Mouse (Mus musculus): ENCODE data around the gene Tbc1d1. TPM values are rescaled to one million over a fixed set of nuclear protein-coding genes. Genes with fewer than 3 reads are reported as not detected.

Tbc1d1 gene
- total RNA-seq, 4 experiments from 2014 or later, result 15.2 to 19.7 (median 18.1) TPM

GRCm38 (mm10) chr5:64160705-64161391 is 4.7 kb downstream of the Tbc1d1 start:
- DNase-seq (ENCODE audit: low spot score in 2 of 2), result no peak

GRCm38 (mm10) chr5:64161917-64162316 is 5.8 kb downstream of the Tbc1d1 start:
- no peak for DNase-seq (ENCODE audit: low spot score in 2 of 2)

GRCm38 (mm10) chr5:64162582-64162981 is 6.5 kb downstream of the Tbc1d1 start:
- DNase-seq (ENCODE audit: low spot score in 2 of 2), result no peak

- DNase-seq (ENCODE audit: low spot score in 2 of 2), result no peak
These were observed 8.3 kb downstream of the Tbc1d1 start for GRCm38 (mm10) chr5:64164414-64164813.

- no peak for DNase-seq (ENCODE audit: low spot score in 2 of 2)
These were observed 9.7 kb downstream of the Tbc1d1 start for GRCm38 (mm10) chr5:64165826-64166225.

- no peak for DNase-seq (ENCODE audit: low spot score in 2 of 2)
These were observed 13.0 kb downstream of the Tbc1d1 start for GRCm38 (mm10) chr5:64168990-64169540.

- DNase-seq (ENCODE audit: low spot score in 2 of 2), result no peak
These were observed 16.8 kb downstream of the Tbc1d1 start for GRCm38 (mm10) chr5:64172884-64173283.

GRCm38 (mm10) chr5:64173302-64173701 is 17.2 kb downstream of the Tbc1d1 start:
- no peak for DNase-seq (ENCODE audit: low spot score in 2 of 2)

- no peak for DNase-seq (ENCODE audit: low spot score in 2 of 2)
These were observed 18.4 kb downstream of the Tbc1d1 start for GRCm38 (mm10) chr5:64174429-64174935.

- no peak for DNase-seq (ENCODE audit: low spot score in 2 of 2)
These were observed 24.4 kb downstream of the Tbc1d1 start for GRCm38 (mm10) chr5:64180548-64180947.

- no peak for DNase-seq (ENCODE audit: low spot score in 2 of 2)
These were observed 27.6 kb downstream of the Tbc1d1 start for GRCm38 (mm10) chr5:64183712-64184111.

GRCm38 (mm10) chr5:64185257-64185656 is 29.2 kb downstream of the Tbc1d1 start:
- DNase-seq (ENCODE audit: low spot score in 2 of 2), result no peak

GRCm38 (mm10) chr5:64186566-64186965 is 30.5 kb downstream of the Tbc1d1 start:
- no peak for DNase-seq (ENCODE audit: low spot score in 2 of 2)

GRCm38 (mm10) chr5:64188083-64188648 is 32.1 kb downstream of the Tbc1d1 start:
- no peak for DNase-seq (ENCODE audit: low spot score in 2 of 2)

GRCm38 (mm10) chr5:64190892-64191291 is 34.8 kb downstream of the Tbc1d1 start:
- no peak for DNase-seq (ENCODE audit: low spot score in 2 of 2)

- DNase-seq (ENCODE audit: low spot score in 2 of 2), result no peak
These were observed 37.2 kb downstream of the Tbc1d1 start for GRCm38 (mm10) chr5:64193353-64193752.

GRCm38 (mm10) chr5:64196250-64196865 is 40.3 kb downstream of the Tbc1d1 start:
- DNase-seq (ENCODE audit: low spot score in 2 of 2), result no peak

GRCm38 (mm10) chr5:64196866-64197321 is 40.8 kb downstream of the Tbc1d1 start:
- DNase-seq (ENCODE audit: low spot score in 2 of 2), result no peak

- no peak for DNase-seq (ENCODE audit: low spot score in 2 of 2)
These were observed 42.5 kb downstream of the Tbc1d1 start for GRCm38 (mm10) chr5:64198624-64199023.

GRCm38 (mm10) chr5:64201071-64201470 is 45.0 kb downstream of the Tbc1d1 start:
- no peak for DNase-seq (ENCODE audit: low spot score in 2 of 2)

- DNase-seq (ENCODE audit: low spot score in 2 of 2), result no peak
These were observed 46.2 kb downstream of the Tbc1d1 start for GRCm38 (mm10) chr5:64202306-64202705.

GRCm38 (mm10) chr5:64205610-64206009 is 49.5 kb downstream of the Tbc1d1 start:
- no peak for DNase-seq (ENCODE audit: low spot score in 2 of 2)
